Mouse (Mus musculus) myocyte (in vitro differentiated cells): ENCODE measurements around the gene Gm21969.

Experiments
- E2F4 ChIP-seq: IDR thresholded peaks from one replicate; pipeline ENCODE4 v1.6.1; 2011; ENCODE audit warnings: mild to moderate bottlenecking, control low read depth, moderate library complexity; ENCODE audit not compliant: insufficient read depth
- MAX ChIP-seq: IDR thresholded peaks from one replicate; pipeline ENCODE4 v1.6.1; 2011; ENCODE audit warnings: low read depth, mild to moderate bottlenecking, control low read depth
- MYOD1 ChIP-seq, 3 experiments: IDR thresholded peaks; one replicate each; pipeline ENCODE4 v1.6.1; 2011; ENCODE audit warnings: control low read depth in 2 of 3, low read depth in 2 of 3, mild to moderate bottlenecking in 2 of 3, moderate library complexity in 1 of 3; ENCODE audit not compliant: insufficient read length in 2 of 3, control insufficient read depth in 1 of 3
- MYOG ChIP-seq, 3 experiments: IDR thresholded peaks; one replicate each; pipeline ENCODE4 v1.6.1; 2011; ENCODE audit warnings: control low read depth in 2 of 3, low read depth in 2 of 3, mild to moderate bottlenecking in 2 of 3; ENCODE audit not compliant: insufficient read length in 2 of 3, control insufficient read depth in 1 of 3, insufficient read depth in 1 of 3
- POLR2A ChIP-seq: IDR thresholded peaks from one replicate; pipeline ENCODE4 v1.6.1; 2011; ENCODE audit warnings: low read depth, mild to moderate bottlenecking, control low read depth, moderate library complexity; ENCODE audit not compliant: insufficient read length
- TCF12 ChIP-seq: IDR thresholded peaks from one replicate; pipeline ENCODE4 v1.6.1; 2011; ENCODE audit warnings: mild to moderate bottlenecking, control low read depth; ENCODE audit not compliant: poor library complexity, insufficient read depth, severe bottlenecking
- TCF3 ChIP-seq: IDR thresholded peaks from one replicate; pipeline ENCODE4 v1.6.1; 2011; ENCODE audit warnings: low read depth, control low read depth; ENCODE audit not compliant: insufficient read length
- USF1 ChIP-seq: IDR thresholded peaks from one replicate; pipeline ENCODE4 v1.6.1; 2011; ENCODE audit warnings: low read depth, mild to moderate bottlenecking, control low read depth, moderate library complexity

DNA sequence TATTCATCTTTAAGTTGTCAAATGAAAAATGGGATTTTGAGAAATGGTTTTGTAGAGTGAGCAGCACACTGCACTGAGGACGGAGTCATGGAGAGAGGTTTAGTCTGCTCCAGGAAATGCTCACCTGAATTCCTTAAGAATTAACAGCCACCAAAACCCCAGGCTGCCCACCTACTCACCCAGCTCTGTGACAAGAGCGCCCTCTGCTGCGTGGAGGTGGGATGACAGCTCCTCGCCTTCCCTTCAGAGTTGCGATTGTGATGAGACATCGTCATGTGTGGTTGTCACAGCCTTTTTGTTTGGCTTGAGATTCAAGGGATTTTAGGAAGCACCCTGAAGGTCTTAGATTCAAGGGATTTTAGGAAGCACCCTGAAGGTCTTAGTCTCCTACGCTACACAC, 33.4 kb downstream of the Gm21969 start:
- no peak for TF ChIP-seq TCF12
- no peak for TF ChIP-seq POLR2A
- TF ChIP-seq MYOG (IDR thresholded peaks at IDR 0.05; ENCODE audit: control insufficient read depth in 1 of 3, insufficient read depth in 1 of 3, insufficient read length in 2 of 3, low read depth in 2 of 3): no peak
- no peak for TF ChIP-seq E2F4
- TF ChIP-seq USF1: no peak
- TF ChIP-seq TCF3: no peak
- no peak for TF ChIP-seq MYOD1 (IDR thresholded peaks at IDR 0.05; ENCODE audit: control insufficient read depth in 1 of 3, insufficient read length in 2 of 3, low read depth in 2 of 3)
- no peak for TF ChIP-seq MAX
